Mouse (Mus musculus): Measurements from ENCODE around the gene Ppara. TPM values are rescaled to one million over a fixed set of nuclear protein-coding genes. Genes with fewer than 3 reads are reported as not detected.
"Not testable (repeated sequence)": the region's sequence is repeated elsewhere in the genome, so short reads cannot be mapped to it uniquely, and the experiment has no call there.

Gene Ppara
- total and polyA plus RNA-seq, 2 experiments from 2014 or later: 11.6 to 33.4 TPM

GRCm38 (mm10) chr15:85776771-85777170 lies 42.0 kb downstream of the Ppara start:
- Histone ChIP-seq H3K27ac (ENCODE audit: low read depth) (peak overlapping the region; percentile 23; the same call in 1 of the 2 replicates), H3K27me3 (ENCODE audit: control insufficient read depth, insufficient read depth, low read length) (no peaks in the 10 kb centered on the region), H3K36me3 (replicated peaks; ENCODE audit: control insufficient read depth, insufficient read depth, low read length) (no peaks in the 10 kb centered on the region), H3K9me3 (replicated peaks; ENCODE audit: control insufficient read depth, low read length) (no peaks in the 10 kb centered on the region), H3K4me2 (ENCODE audit: low read depth, low read length) (no peak overlapping the region), H3K4me1 (ENCODE audit: control insufficient read depth, insufficient read depth) (peaks cover 8% of the 10 kb centered on the region; the same call in 1 of the 2 replicates), H3K4me3 (ENCODE audit: low read depth, low read length) (no peak overlapping the region), H3K9ac (replicated peaks; ENCODE audit: low read depth, low read length) (no peak overlapping the region)
- WGBS: 52% methylated on average over 5 of the region's 5 CpGs
- ATAC-seq (ENCODE audit: insufficient read depth, low read depth) (peak; percentile 83; the same call in 1 of the 2 replicates), DNase-seq (ENCODE audit: low spot score) (peak; percentile 28)
- TF ChIP-seq CTCF (IDR thresholded peaks at IDR 0.05; ENCODE audit: low read depth) (no peak), EP300 (IDR thresholded peaks at IDR 0.05; ENCODE audit: low read depth) (no peak)

- not testable (repeated sequence) for H3K36me3 ChIP-seq (replicated peaks; ENCODE audit: control insufficient read depth, insufficient read depth, low read length); H3K4me2 ChIP-seq (ENCODE audit: low read depth, low read length); H3K9me3 ChIP-seq (replicated peaks; ENCODE audit: control insufficient read depth, low read length); H3K4me1 ChIP-seq (ENCODE audit: control insufficient read depth, insufficient read depth); H3K4me3 ChIP-seq (ENCODE audit: low read depth, low read length); ATAC-seq (ENCODE audit: insufficient read depth, low read depth); H3K27me3 ChIP-seq (ENCODE audit: control insufficient read depth, insufficient read depth, low read length); H3K9ac ChIP-seq (replicated peaks; ENCODE audit: low read depth, low read length); H3K27ac ChIP-seq (ENCODE audit: low read depth); DNase-seq (ENCODE audit: low spot score)
- WGBS: 81% methylated on average over 6 of the region's 6 CpGs
Observed at GRCm38 (mm10) chr15:85778891-85779290, 44.1 kb downstream of the Ppara start.

- H3K27me3 ChIP-seq (ENCODE audit: control insufficient read depth, insufficient read depth, low read length): no peaks in the 10 kb centered on the region
- no peak overlapping the region for H3K27ac ChIP-seq (ENCODE audit: low read depth)
- WGBS: 89% methylated on average over 4 of the region's 4 CpGs
- no peaks in the 10 kb centered on the region for H3K9me3 ChIP-seq (replicated peaks; ENCODE audit: control insufficient read depth, low read length)
- no peak overlapping the region for H3K4me3 ChIP-seq (ENCODE audit: low read depth, low read length)
- H3K9ac ChIP-seq (replicated peaks; ENCODE audit: low read depth, low read length): no peak overlapping the region
- DNase-seq (ENCODE audit: low spot score): no peak
- no peaks in the 10 kb centered on the region for H3K36me3 ChIP-seq (replicated peaks; ENCODE audit: control insufficient read depth, insufficient read depth, low read length)
- TF ChIP-seq CTCF (IDR thresholded peaks at IDR 0.05; ENCODE audit: low read depth): 0 out of 2 replicates have a peak, but pooled peaks have one; percentile 6
- no peak for TF ChIP-seq EP300 (IDR thresholded peaks at IDR 0.05; ENCODE audit: low read depth)
- H3K4me2 ChIP-seq (ENCODE audit: low read depth, low read length): no peak overlapping the region
- no peak for ATAC-seq (ENCODE audit: insufficient read depth, low read depth)
- peaks cover 12% of the 10 kb centered on the region; the same call in 1 of the 2 replicates for H3K4me1 ChIP-seq (ENCODE audit: control insufficient read depth, insufficient read depth)
Observed at GRCm38 (mm10) chr15:85783146-85783545, 48.4 kb downstream of the Ppara start.

- H3K4me1 ChIP-seq (ENCODE audit: control insufficient read depth, insufficient read depth): peaks cover 20% of the 10 kb centered on the region
Observed at GRCm38 (mm10) chr15:85784341-85784740, 49.6 kb downstream of the Ppara start.

GRCm38 (mm10) chr15:85786711-85787110 lies 51.9 kb downstream of the Ppara start:
- Histone ChIP-seq H3K36me3 (replicated peaks; ENCODE audit: control insufficient read depth, insufficient read depth, low read length) (peaks cover 11% of the 10 kb centered on the region), H3K9me3 (replicated peaks; ENCODE audit: control insufficient read depth, low read length) (no peaks in the 10 kb centered on the region), H3K27ac (ENCODE audit: low read depth) (no peak overlapping the region), H3K4me1 (ENCODE audit: control insufficient read depth, insufficient read depth) (peaks cover 20% of the 10 kb centered on the region), H3K9ac (replicated peaks; ENCODE audit: low read depth, low read length) (no peak overlapping the region), H3K4me2 (ENCODE audit: low read depth, low read length) (no peak overlapping the region), H3K4me3 (ENCODE audit: low read depth, low read length) (no peak overlapping the region), H3K27me3 (ENCODE audit: control insufficient read depth, insufficient read depth, low read length) (no peaks in the 10 kb centered on the region)
- ATAC-seq (ENCODE audit: insufficient read depth, low read depth) (peak; percentile 57), DNase-seq (ENCODE audit: low spot score) (peak; percentile 21)
- 37% methylated on average over 5 of the region's 5 CpGs for WGBS
- TF ChIP-seq CTCF (IDR thresholded peaks at IDR 0.05; ENCODE audit: low read depth): no peak
- no peak for TF ChIP-seq EP300 (IDR thresholded peaks at IDR 0.05; ENCODE audit: low read depth)

More at GRCm38 (mm10) chr15:85784341-85784740, 49.6 kb downstream of the Ppara start:
- H3K4me3 ChIP-seq (ENCODE audit: low read depth, low read length): no peak overlapping the region
- WGBS: 84% methylated on average over 3 of the region's 3 CpGs
- no peak overlapping the region for H3K9ac ChIP-seq (replicated peaks; ENCODE audit: low read depth, low read length)
- no peak for ATAC-seq (ENCODE audit: insufficient read depth, low read depth)
- H3K4me2 ChIP-seq (ENCODE audit: low read depth, low read length): no peak overlapping the region
- no peaks in the 10 kb centered on the region for H3K36me3 ChIP-seq (replicated peaks; ENCODE audit: control insufficient read depth, insufficient read depth, low read length)
- H3K27me3 ChIP-seq (ENCODE audit: control insufficient read depth, insufficient read depth, low read length): no peaks in the 10 kb centered on the region
- H3K27ac ChIP-seq (ENCODE audit: low read depth): no peak overlapping the region
- H3K9me3 ChIP-seq (replicated peaks; ENCODE audit: control insufficient read depth, low read length): no peaks in the 10 kb centered on the region
- DNase-seq (ENCODE audit: low spot score): no peak
- no peak for TF ChIP-seq EP300 (IDR thresholded peaks at IDR 0.05; ENCODE audit: low read depth)
- no peak for TF ChIP-seq CTCF (IDR thresholded peaks at IDR 0.05; ENCODE audit: low read depth)

- Histone ChIP-seq H3K36me3 (replicated peaks; ENCODE audit: control insufficient read depth, insufficient read depth, low read length) (peaks cover 11% of the 10 kb centered on the region), H3K9me3 (replicated peaks; ENCODE audit: control insufficient read depth, low read length) (no peaks in the 10 kb centered on the region), H3K4me3 (ENCODE audit: low read depth, low read length) (no peak overlapping the region), H3K9ac (replicated peaks; ENCODE audit: low read depth, low read length) (no peak overlapping the region), H3K27me3 (ENCODE audit: control insufficient read depth, insufficient read depth, low read length) (no peaks in the 10 kb centered on the region), H3K4me2 (ENCODE audit: low read depth, low read length) (no peak overlapping the region), H3K4me1 (ENCODE audit: control insufficient read depth, insufficient read depth) (peaks cover 23% of the 10 kb centered on the region), H3K27ac (ENCODE audit: low read depth) (no peak overlapping the region; the same call in 1 of the 2 replicates)
- WGBS: 88% methylated on average over 6 of the region's 6 CpGs
- DNase-seq (ENCODE audit: low spot score): no peak
- ATAC-seq (ENCODE audit: insufficient read depth, low read depth): no peak
- TF ChIP-seq EP300 (IDR thresholded peaks at IDR 0.05; ENCODE audit: low read depth) (no peak), CTCF (IDR thresholded peaks at IDR 0.05; ENCODE audit: low read depth) (no peak)
Observed at GRCm38 (mm10) chr15:85787482-85787881, 52.7 kb downstream of the Ppara start.

All from heart, postnatal 0 days (tissue).